Mouse (Mus musculus) hindbrain, embryonic 16.5 days (tissue): ENCODE data around the gene Yod1. TPM values are rescaled to one million over a fixed set of nuclear protein-coding genes. Genes with fewer than 3 reads are reported as not detected.

Source experiments
- ATAC-seq: fragments of 200-750 bp; cut with Nextera tagmentation; 2 replicates; pipeline ENCODE4 v1.8.0; 2017; ENCODE audit warnings: moderate TSS enrichment, moderate library complexity
- H3K27ac ChIP-seq: fragments of 300-500 bp; sonication (generic); 2 replicates; pipeline ENCODE4 v1.5.1; 2014; ENCODE audit warnings: low read depth, mild to moderate bottlenecking, control low read depth, low read length, moderate library complexity
- H3K27me3 ChIP-seq: fragments of 300-500 bp; sonication (generic); replicated peaks from 2 replicates; pipeline ENCODE4 v1.6.1; 2014; ENCODE audit warnings: low read length; ENCODE audit not compliant: control insufficient read depth, insufficient read depth
- H3K36me3 ChIP-seq: fragments of 300-500 bp; sonication (generic); 2 replicates; pipeline ENCODE4 v1.6.1; 2014; ENCODE audit warnings: mild to moderate bottlenecking, low read length, moderate library complexity, mixed read lengths; ENCODE audit not compliant: control insufficient read depth, insufficient read depth
- H3K4me1 ChIP-seq: fragments of 300-500 bp; sonication (generic); 2 replicates; pipeline ENCODE4 v1.6.1; 2014; ENCODE audit warnings: low read depth, low read length; ENCODE audit not compliant: control insufficient read depth, insufficient read depth
- H3K4me2 ChIP-seq: fragments of 300-500 bp; sonication (generic); 2 replicates; pipeline ENCODE4 v1.6.1; 2014; ENCODE audit warnings: mild to moderate bottlenecking, low read length, control low read depth, moderate library complexity
- H3K4me3 ChIP-seq: fragments of 300-500 bp; sonication (generic); 2 replicates; pipeline ENCODE4 v1.5.1; 2014; ENCODE audit warnings: mild to moderate bottlenecking, low read length, control low read depth, moderate library complexity
- H3K9ac ChIP-seq: fragments of 300-500 bp; sonication (generic); 2 replicates; pipeline ENCODE4 v1.6.1; 2014; ENCODE audit warnings: low read depth, mild to moderate bottlenecking, control low read depth, low read length, moderate library complexity
- H3K9me3 ChIP-seq: fragments of 300-500 bp; sonication (generic); 2 replicates; pipeline ENCODE4 v1.6.1; 2014; ENCODE audit warnings: mild to moderate bottlenecking, low read length, moderate library complexity; ENCODE audit not compliant: control insufficient read depth
- WGBS: fragments of 180-500 bp; shearing (Covaris S2); extraction: QIAGEN DNeasy Blood & Tissue Kit; methylation state at CpG from one replicate; pipeline ENCODE4 v1.1.7; 2014; 5-methylcytosine and 5-hydroxymethylcytosine counted together
- polyA plus RNA-seq: library from polyadenylated mRNA; unstranded; fragments of >200 nt; fragmentation: Nextera tagmentation; extraction: Ambion mirVana; gene quantifications from 2 replicates; pipeline ENCODE4 v1.2.1, GENCODE M21; 2015

Yod1 gene
- polyA plus RNA-seq, 1 experiment from 2014 or later, result 12.4 TPM

DNA sequence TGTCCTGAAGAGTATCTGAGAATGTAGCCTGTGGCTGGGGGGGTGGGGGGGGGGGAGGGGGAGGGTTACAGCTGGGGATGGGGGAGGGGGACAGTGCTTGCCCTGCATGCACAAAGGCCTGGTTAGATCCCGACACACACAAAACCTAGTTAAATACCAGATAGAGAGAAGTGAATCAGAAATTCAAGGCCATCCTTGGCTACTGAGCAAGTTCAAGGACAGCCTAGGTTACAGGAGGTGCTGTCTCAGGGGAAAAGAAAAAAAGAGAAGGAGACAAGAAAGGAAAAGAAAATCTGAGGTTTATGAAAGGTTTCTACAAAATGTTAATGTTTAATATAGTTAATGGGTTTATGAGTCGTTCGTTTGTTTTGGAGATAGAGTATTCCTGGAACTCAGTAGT, 22.5 kb downstream of the Yod1 start:
- WGBS, result 86% methylated on average over 3 of the region's 3 CpGs
- Histone ChIP-seq H3K36me3 (no peaks in the 10 kb centered on the region), H3K4me2 (no peak overlapping the region), H3K4me1 (no peaks in the 10 kb centered on the region), H3K27ac (no peak overlapping the region), H3K9me3 (no peaks in the 10 kb centered on the region), H3K4me3 (no peak overlapping the region), H3K9ac (no peak overlapping the region), H3K27me3 (no peaks in the 10 kb centered on the region)
- no peak for ATAC-seq

DNA sequence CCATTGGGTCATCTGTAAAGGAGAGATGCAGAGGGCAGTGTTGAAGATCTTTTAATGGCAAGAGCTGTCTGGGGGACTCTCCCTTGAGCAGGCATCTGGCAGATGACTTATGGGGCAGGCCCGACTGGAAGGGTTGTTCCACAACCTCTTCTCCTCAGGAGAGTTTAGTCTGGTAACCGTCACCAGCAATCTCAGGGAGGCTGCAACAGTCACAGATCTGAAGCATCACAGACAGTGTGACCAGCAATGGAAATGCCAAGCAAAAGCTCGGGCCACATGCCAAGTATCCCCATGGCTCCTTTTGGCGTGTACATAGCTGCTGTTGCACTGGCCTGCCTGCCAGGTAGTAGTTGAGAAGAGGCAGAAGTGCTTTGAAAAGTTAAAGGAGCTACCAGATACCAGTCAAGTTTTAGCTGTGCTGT, 23.1 kb downstream of the Yod1 start:
- 59% methylated on average over 4 of the region's 4 CpGs for WGBS

DNA sequence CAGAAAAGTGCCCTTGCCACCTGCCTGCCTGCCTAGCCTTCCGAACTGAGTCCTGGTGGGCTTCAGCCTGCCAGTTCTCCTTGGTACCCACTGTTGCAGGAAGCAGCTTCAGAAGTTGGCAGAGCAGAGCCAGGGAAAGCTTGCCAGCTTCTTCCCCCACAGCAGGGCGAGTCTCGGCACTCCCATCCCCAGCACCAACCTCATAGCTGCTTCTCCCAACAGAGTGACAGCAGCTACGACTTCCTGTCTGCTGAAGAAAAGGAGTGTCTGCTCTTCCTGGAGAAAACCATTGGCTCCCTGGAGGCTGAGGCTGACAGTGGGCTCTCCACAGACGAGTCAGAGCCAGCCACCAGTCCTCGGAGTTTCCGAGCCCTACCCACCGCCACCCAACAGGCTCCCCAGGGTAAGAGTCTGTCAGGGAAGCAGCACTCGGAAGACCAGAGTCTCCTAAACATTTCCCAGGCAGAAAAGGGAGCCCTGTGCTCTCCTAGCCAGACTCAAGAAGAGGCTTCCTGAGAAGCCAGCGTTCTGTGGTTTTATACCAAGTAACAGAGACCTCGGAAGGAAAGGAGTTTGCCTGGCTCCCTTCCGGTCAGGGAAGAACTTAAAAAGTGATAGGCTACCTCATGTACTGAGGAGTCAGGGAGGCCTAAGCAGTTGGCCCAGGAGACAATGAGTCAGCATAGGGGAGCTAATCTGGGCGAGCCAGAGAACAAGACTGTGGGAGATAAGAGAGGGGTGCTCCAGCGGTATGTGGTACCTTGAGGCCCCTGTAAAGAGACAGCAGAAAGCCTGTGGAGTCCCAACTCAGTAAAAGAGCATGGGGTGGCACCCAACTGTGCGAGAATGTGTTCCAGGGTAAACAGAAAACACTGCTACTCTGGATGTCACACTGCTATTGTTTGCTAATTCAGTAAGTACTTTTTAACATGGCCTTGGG, 23.9 kb downstream of the Yod1 start:
- Histone ChIP-seq H3K4me1 (no peaks in the 10 kb centered on the region), H3K36me3 (no peaks in the 10 kb centered on the region), H3K4me3 (no peak overlapping the region), H3K9ac (no peak overlapping the region), H3K27ac (no peak overlapping the region), H3K9me3 (no peaks in the 10 kb centered on the region), H3K4me2 (0 out of 2 replicates have a peak overlapping the region, but pooled peaks have one; percentile 7), H3K27me3 (no peaks in the 10 kb centered on the region)
- peak; percentile 61 for ATAC-seq
- 51% methylated on average over 15 of the region's 15 CpGs for WGBS

More for the DNA sequence above, 23.1 kb downstream of the Yod1 start:
- Histone ChIP-seq H3K4me3 (no peak overlapping the region), H3K27ac (no peak overlapping the region), H3K4me1 (no peaks in the 10 kb centered on the region), H3K9me3 (no peaks in the 10 kb centered on the region), H3K36me3 (no peaks in the 10 kb centered on the region), H3K4me2 (no peak overlapping the region), H3K9ac (no peak overlapping the region), H3K27me3 (no peaks in the 10 kb centered on the region)
- no peak for ATAC-seq

DNA sequence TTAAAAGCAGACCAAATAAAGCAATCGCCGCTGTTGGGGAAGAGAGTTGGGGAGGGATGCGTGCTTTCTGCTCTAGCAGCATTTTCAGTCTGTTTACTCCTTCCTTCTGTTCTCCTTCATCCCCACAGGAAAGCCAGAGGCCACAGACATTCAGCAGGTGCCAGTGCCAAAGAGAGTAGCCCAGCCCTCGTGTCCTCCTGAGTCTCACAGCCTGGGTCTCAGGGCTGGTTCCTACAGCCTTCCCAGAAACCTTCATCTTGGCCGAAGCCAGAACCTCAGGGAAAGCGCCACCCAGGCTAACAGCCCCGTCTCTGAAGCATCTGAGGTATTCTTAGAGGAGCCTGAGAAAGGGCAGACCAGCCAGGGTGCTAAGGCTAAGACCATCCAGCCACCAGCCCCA, 25.1 kb downstream of the Yod1 start:
- 89% methylated on average over 7 of the region's 7 CpGs for WGBS
- Histone ChIP-seq H3K27ac (no peak overlapping the region), H3K36me3 (no peaks in the 10 kb centered on the region), H3K4me1 (no peaks in the 10 kb centered on the region), H3K9ac (no peak overlapping the region), H3K4me3 (no peak overlapping the region), H3K9me3 (no peaks in the 10 kb centered on the region), H3K4me2 (no peak overlapping the region), H3K27me3 (no peaks in the 10 kb centered on the region)
- ATAC-seq, result no peak

DNA sequence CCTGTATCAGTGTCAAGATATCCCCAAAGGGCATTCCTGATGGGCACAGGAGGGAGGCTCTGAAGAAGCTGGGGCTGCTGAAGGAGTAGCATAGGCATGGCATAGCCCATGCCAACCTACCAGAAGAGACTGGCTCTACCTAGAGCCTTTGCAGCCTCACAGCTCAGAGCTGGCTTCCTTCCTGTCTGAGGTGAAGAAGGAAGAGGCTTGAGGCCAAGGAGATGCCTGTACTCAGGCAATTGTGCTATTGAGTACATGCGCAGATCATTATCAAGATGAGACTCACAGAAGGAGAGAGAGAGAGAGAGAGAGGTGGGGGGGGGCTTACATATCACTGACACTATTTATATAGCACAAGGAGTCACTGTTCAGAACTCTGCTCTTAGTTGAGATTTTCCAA, 26.6 kb downstream of the Yod1 start:
- Histone ChIP-seq H3K36me3 (no peaks in the 10 kb centered on the region), H3K27me3 (no peaks in the 10 kb centered on the region), H3K4me3 (no peak overlapping the region), H3K9me3 (no peaks in the 10 kb centered on the region), H3K27ac (no peak overlapping the region), H3K4me2 (no peak overlapping the region), H3K4me1 (no peaks in the 10 kb centered on the region), H3K9ac (no peak overlapping the region)
- 100% methylated on average over 1 of the region's 1 CpGs for whole genome bisulfite sequencing
- no peak for ATAC-seq

DNA sequence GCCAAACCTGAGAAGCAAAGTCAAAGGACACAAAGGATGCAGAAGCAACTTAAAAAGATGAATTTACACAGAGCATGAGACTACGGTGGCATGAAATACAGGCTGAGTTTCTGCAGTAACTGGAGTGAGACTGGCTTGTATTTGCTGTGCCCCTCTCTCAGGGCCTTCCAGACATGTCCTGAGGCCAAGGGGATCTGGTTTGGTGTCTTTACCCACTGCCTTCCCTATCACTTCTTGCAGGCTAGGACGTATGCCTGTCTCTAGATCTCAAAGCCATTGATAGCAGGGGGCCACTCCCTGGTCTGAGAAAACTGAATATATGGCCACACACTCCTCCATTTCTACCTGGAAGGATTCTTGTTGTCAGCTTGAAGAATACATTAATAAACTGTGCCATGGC, 27.1 kb downstream of the Yod1 start:
- no peak overlapping the region for H3K4me3 ChIP-seq
- H3K4me1 ChIP-seq, result no peaks in the 10 kb centered on the region
- H3K36me3 ChIP-seq, result no peaks in the 10 kb centered on the region
- 77% methylated on average over 2 of the region's 2 CpGs for WGBS
- no peak for ATAC-seq
- no peak overlapping the region for H3K27ac ChIP-seq
- H3K27me3 ChIP-seq, result no peaks in the 10 kb centered on the region
- H3K9me3 ChIP-seq, result no peaks in the 10 kb centered on the region
- H3K4me2 ChIP-seq, result no peak overlapping the region
- H3K9ac ChIP-seq, result no peak overlapping the region

DNA sequence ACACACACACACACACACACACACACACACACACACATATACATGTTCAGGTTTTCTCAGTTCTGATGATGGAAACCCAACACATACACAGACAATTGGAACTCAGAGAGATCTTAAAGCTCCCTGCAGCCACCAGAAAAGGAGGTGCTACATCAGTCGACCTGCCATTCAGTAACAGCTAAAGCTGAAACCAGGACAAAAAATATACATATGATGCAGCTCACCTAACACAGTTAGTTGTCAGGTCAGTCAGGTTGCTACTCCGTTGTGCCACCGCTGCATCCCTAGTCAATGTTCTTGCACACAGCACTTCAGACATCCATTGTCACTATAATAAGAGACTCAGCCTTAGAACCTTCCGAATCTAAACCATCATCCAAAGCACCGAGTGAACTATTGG, 27.8 kb downstream of the Yod1 start:
- H3K9me3 ChIP-seq, result no peaks in the 10 kb centered on the region
- H3K36me3 ChIP-seq, result no peaks in the 10 kb centered on the region
- no peaks in the 10 kb centered on the region for H3K4me1 ChIP-seq
- no peak overlapping the region for H3K9ac ChIP-seq
- H3K27me3 ChIP-seq, result no peaks in the 10 kb centered on the region
- no peak overlapping the region for H3K27ac ChIP-seq
- H3K4me2 ChIP-seq, result no peak overlapping the region
- ATAC-seq, result no peak
- no peak overlapping the region for H3K4me3 ChIP-seq
- WGBS, result 92% methylated on average over 5 of the region's 5 CpGs

DNA sequence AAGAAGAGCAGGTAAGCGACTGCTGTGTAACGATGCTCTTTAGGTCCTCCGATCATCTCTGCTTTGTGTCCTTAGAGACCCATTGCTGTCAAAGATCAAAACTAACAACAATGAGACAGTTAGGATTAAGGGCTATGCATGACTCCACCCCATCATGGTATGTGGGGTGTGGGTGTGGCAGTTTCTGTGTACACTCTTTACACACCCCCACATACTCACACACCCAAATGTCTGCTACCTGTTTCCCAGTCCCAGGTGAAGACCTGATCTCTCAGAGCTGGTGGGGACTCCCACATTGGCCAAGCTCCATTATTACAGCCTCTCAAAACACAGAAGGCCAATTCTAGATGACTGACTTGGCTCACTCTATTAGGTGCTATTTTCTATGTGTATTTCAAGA, 28.5 kb downstream of the Yod1 start:
- Histone ChIP-seq H3K27ac (no peak overlapping the region), H3K4me2 (no peak overlapping the region), H3K4me1 (no peaks in the 10 kb centered on the region), H3K9ac (no peak overlapping the region), H3K27me3 (no peaks in the 10 kb centered on the region), H3K4me3 (no peak overlapping the region), H3K9me3 (no peaks in the 10 kb centered on the region), H3K36me3 (no peaks in the 10 kb centered on the region)
- no peak for ATAC-seq
- 97% methylated on average over 3 of the region's 3 CpGs for WGBS

DNA sequence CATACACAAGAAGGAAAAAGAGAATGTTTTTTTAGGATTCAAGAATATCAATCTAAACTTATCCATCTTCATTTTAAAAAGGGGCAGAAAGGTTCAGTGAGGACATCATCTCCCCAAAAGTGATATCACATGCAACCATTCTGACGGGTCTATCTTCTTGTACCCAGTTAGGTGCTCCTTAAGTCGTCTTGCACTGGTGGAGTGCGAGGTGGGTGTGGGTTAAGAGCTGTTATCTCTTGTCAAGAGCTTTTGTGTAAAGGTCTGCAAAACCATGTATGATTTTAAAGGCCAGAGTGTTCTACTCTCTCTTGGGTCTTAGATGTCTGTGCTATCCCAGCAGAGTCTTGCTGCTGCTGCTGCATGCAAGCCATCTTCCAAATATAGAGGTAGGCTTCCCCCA, 29.7 kb downstream of the Yod1 start:
- H3K36me3 ChIP-seq, result no peaks in the 10 kb centered on the region
- H3K4me3 ChIP-seq, result no peak overlapping the region
- ATAC-seq, result no peak
- H3K27ac ChIP-seq, result no peak overlapping the region
- H3K9me3 ChIP-seq, result no peaks in the 10 kb centered on the region
- 84% methylated on average over 3 of the region's 3 CpGs for WGBS
- no peak overlapping the region for H3K9ac ChIP-seq
- H3K4me2 ChIP-seq, result no peak overlapping the region
- no peaks in the 10 kb centered on the region for H3K27me3 ChIP-seq
- no peaks in the 10 kb centered on the region for H3K4me1 ChIP-seq
